Mouse (Mus musculus) thymus, postnatal 36 days (tissue): ENCODE measurements around the gene Tmem274.
"Not testable (repeated sequence)": the region's sequence is repeated elsewhere in the genome, so short reads cannot be mapped to it uniquely, and the experiment has no call there.

Experiments used
- DNase-seq, 2 experiments: peaks; one replicate each; pipeline ENCODE4 v3.0.0; 2022; ENCODE audit warnings: mixed read lengths in 2 of 2

Tmem274 gene

DNA sequence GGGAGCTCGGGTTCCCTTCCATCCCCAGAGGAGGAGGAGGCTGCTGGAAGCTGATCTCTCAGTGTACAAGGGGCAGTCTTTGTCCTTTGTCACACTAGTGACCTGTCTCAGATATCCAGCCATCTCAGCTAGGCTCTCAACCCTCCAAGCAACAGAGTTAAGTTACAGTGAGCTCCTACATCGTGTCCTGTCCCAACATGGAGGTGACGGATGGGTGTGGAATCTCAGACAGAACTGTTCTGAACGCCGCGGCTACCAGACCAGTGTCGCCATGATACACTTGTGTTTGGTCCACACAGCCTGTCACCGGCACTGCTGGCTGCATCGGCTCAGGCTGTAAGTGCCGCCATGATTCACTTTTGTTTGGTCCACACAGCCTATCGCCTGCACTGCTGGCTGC lies at the start of gene Tmem274:
Gene Tmem274, plus strand, starts transcription at position 301 of the 400 bp plus-strand sequence.
- DNase-seq, result no peak

DNA sequence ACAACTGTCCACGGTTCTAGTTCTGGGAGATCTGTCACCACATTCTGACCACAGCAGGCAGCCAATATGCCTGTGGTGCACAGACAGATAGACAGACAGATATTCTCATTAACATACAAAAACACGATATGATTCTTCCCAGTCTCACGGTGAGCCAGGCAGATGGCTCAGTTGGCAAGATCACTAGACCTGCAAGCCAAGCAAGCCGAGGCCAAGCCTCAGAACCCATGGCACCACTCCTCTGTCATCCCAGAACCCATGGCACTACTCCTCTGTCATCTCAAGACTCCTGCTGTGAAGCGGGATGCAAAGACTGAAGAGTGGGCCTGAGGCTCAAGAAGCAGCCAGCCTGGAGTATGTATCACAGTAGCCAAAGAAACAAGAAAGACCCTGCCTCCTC lies 47.6 kb upstream of the Tmem274 start:
- DNase-seq, result no peak

DNA sequence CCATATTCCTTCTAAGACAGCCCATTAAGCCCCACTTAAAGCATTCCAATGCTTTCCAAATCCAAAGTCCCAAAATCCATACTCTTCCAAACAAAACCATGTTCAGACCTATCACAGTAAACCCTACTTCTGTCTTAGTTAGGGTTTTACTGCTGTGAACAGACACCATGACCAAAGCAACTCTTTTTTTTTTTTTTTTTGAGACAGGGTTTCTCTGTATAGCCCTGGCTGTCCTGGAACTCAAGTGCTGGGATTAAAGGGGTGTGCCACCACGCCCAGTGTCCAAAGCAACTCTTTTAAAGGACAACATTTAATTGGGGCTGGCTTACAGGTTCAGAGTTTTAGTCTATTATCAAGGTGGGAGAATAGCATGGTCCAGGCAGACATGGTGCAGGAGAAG lies 45.3 kb upstream of the Tmem274 start:
- DNase-seq, result not testable (repeated sequence)

DNA sequence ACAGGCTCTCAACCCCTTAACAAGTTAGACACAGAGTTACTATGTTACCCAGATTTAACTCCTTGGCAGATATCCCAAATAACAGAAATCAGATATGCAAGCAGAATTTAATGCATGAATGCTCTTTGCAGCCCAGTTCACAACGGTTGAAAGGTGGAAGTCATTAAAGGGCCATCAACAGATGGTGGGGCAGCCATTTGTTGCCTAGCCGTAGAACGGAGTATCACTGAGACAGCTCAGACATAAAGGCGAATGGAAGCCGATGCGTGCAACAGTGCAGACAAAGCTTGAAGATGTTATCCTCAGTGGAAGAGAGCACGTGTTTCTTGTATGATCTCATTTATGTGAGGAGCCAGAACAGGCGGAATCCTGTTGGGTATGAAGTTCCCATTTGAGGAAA lies 36.6 kb upstream of the Tmem274 start:
- no peak for DNase-seq

DNA sequence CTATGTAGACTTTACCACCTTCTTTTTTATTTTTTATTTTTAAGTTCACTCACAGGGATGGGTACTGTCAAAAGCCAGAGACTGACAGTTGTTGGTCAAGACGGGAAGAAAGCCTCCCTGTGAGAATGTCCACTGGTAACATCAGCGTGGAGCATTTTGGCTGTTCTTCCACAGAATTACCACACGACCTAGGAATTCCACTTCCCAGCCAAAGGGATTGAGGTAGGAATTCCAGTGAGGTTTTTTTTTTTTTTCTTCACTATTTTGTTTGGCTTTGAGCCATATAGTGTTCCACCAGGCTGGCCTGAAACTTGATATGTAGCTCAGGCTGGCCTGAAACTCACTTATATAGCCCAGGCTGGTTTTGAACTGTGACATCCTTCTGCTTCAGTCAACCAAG lies 34.7 kb upstream of the Tmem274 start:
- no peak for DNase-seq

DNA sequence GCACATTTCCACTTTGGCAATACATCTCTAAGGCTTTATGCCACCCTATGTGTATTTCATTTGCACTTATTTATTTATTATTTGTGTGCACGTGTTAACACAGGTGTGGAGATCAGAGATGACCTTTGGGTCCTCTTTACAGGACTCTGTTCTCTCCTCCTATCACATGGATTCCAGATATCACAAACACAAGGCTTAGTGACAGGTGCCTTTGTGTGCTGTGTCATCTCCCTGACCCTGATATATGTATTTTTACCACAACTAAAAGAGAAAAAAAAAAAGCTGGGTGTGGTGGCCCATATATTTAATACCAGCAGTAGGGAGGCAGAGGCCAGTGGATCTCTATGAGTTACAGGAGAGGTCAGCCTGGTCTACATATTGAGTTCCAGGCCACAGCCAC lies 32.7 kb upstream of the Tmem274 start:
- DNase-seq, result no peak

DNA sequence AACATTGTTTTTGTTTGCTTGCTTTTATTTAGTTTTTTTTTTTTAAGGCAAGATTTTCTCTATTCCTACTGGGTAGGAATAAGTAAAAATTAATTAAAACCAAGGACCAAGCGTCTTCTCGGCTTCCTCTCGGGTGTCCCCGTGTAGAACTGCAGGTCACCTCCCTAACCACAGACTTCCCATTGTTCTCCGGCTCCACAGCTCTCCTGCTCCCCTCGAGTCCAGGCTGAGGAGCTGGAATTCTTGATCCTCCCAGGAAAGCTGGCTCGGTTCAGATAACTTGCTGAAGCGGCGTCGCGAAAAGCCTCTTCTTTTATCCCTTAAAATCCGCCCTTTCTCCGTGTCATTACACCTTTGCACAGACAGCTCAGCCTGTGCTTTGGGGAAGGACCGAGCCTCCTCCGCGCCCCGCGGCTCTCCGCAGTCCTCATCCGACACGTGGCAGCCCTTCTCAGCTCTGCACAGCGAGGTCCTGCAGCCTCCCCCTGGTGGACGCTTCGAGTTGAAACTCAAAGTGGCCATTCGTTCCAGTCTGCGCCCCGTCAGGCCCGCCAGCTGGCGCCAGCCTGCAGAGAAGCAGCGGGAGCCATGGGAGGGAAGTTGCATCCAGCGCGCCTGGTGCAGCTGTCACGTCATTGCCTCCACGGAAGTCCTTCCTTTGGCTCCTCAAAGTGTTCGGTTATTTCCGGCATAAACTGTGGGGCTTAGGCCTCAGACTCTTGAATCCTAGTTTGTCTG lies 32.0 kb upstream of the Tmem274 start:
- peak; percentile 82 to 89 for DNase-seq

DNA sequence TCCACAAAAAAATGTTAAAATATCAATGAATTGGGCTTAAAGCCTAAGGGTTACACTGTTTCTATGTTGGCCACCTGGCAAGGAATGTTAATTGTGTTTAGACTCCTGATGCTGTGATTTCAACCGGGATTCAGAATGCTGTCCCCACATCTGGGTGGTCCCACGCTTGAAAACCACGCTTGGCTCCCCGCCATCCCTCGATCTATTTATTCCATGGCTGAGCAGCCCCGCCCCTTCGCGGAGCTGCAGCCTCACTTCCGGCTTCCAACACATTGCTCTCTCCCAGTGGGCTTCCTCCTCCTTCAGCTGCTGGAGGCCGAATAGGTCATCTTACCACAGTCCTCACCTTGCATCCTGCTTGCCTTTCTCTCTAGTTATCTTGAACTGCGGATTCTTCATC lies 31.3 kb upstream of the Tmem274 start:
- DNase-seq, result peak; percentile 39 to 57

DNA sequence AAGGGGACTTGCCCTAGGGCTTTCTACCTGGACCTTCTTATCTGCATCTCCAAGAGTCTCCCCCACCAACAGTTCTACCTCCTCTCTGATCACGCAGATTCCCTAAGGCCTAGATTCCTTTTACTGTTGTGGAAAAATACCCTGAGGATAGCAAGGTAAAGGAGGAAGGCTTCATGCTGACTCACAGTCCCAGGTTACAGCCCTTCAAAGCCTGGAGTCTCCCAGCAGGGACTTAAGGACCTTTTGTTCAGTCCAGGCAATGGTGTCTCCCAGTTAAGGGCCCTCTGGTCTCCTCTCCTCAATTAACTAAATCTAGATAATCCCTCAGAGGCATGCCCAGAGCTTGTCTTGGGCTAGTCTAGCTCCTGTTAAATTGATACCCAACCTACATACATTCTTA lies 30.9 kb upstream of the Tmem274 start:
- no peak for DNase-seq

DNA sequence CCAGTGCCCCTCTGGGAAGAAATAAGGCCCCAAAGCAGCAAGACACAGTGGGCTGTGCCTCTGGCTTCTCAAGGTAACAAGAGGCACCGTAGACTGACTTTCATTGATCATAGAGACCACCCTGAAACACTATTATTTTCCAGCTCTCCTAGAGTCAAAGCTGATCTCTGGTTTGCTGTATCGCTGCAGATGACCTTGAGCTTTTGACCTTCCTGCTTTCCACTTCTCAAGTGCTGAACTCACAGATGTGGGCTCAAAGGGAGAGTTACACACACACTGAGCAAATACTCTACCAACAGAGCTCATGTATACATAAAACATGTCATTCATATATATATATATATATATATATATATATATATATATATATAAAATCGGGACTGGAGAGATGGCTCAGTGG lies 26.5 kb upstream of the Tmem274 start:
- DNase-seq, result no peak

DNA sequence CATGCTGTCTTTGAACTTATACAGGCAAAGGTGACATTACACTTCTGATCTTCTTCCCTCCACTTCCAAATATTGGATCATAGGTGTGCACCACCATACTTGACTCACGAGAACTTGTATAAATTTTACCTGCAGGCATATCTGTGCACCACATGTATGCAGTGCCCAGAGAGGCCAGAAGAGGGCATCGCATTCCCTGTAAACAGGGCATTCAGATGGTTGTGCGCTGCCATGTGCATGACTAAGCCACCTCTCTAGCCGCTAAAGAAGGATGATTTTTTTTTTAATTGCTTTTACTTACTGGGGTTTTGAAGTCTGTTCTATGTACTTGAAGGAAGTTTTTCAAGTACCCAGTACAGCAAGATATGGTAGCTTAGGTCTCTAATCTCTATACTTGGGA lies 23.5 kb upstream of the Tmem274 start:
- peak; percentile 80 for DNase-seq

DNA sequence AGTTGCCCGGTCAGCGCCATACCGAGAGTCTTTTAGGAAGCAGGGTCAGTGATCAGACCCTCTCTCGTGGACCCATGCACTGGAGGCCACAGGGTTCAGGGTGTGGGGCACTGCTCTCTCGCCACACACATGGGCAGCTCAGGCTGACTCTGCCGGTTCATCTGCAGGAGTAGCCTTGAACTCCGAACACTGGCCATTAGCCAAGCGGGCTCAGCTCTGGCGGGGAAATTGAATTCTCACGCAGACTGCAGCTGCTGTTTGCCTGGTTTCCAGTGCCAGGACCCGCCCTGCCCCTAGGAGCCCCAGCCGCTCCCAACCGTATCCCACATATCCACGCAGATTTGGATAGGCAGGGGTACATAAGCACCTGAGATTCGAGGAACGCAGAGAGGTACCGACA lies 22.9 kb upstream of the Tmem274 start:
- no peak for DNase-seq

DNA sequence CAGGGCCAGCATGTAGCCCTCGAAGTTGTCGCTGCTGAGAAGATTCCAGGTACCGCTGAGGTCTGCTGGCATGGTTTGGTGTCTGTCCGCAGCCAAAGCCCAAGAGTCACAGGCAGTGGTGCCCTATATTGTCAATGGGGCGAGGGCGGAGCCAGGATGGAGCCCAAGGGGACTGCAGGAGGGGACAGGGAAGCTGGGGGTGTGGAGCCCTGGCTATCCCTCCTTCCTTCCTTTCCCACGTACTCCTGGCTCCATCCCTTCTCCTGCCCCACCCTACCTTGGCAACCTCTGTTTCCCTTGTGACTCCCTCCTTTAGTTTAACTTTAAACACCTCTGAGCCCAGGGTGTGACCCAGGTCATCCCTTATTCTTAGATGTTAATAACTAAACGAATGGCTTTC lies 22.3 kb upstream of the Tmem274 start, which contains the start of gene Rbp7:
Gene Rbp7, minus strand, starts transcription at position 100 of the 400 bp plus-strand sequence.
- DNase-seq, result no peak

DNA sequence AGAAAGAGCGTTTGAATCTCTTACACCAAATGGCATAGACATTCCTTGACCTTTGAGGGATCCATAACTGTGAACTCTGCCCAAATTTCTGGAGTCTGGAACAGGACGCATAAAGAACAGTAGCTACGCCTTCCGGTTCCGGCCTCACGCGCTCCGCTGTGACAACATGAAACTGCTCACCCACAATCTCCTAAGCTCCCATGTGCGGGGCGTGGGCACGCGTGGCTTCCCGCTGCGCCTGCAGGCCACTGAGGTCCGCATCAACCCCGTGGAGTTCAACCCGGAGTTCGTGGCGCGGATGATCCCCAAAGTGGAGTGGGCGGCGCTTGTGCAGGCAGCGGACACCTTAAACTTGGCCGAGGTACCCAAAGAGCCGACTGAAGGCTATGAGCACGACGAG lies 20.0 kb upstream of the Tmem274 start:
- not testable (repeated sequence) for DNase-seq

DNA sequence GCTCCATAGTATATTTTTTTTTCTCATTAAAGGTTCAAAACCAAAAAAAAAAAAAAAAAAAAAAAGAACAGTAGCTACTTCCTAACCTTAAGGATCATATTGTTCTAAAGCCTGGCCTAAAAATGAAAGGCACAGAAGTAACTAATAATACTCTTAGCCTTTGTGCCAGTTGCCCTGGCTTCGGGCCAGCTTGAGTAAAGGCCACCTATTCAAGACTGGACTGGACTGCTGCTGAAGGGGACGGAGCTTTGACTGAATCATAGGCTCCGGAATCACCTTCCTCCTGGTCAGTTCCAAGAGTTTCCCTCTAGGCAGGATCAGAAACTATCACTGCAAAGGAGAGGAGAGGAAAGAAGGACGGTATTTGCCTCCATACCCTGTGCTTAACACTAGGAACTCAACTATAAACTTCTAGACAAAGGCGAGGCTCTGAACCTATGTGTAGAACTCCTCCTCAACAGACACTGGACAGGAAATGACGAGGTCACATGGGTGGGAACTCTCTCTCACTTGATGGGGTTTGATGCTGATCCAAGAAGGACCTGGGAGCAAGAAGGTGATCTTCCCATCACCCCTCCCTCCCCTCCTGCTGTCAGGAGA lies 19.2 kb upstream of the Tmem274 start:
- no peak for DNase-seq

DNA sequence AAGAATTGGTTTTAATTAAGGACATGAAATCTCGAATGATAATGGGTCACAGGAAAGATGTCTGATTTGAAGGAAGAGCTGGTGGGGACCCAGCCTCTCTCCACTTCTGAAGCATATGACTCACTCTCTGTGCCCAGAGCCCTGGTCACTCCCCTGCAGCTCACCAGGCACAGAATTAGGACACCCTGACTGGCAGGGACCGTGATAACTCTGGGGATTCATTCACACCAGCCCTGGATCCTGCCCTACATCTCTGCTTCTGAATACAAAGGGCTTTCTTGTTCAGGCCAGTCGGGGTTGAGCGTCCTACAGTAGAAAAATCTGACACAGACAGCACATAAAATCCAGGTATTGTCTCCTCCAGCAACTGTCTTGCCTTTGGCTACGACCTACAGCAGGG lies 18.7 kb upstream of the Tmem274 start:
- no peak for DNase-seq

DNA sequence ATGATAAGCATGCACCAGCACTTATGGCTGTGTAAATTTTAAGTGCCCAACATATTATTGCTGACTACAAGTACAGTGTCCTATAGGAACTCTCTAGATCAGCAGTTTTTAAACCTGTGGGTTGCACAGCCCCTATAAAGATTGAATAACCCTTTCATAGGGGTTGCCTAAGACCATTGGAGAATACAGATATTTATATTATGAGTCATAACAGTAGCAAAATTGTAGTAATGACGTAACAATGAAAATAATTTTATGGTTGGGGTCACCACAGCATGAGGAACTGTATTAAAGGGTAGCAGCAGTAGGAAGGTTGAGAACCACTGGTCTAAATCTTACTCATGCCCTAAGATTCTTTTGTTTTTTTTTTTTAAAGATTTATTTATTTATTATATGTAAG lies 17.8 kb upstream of the Tmem274 start:
- no peak for DNase-seq

DNA sequence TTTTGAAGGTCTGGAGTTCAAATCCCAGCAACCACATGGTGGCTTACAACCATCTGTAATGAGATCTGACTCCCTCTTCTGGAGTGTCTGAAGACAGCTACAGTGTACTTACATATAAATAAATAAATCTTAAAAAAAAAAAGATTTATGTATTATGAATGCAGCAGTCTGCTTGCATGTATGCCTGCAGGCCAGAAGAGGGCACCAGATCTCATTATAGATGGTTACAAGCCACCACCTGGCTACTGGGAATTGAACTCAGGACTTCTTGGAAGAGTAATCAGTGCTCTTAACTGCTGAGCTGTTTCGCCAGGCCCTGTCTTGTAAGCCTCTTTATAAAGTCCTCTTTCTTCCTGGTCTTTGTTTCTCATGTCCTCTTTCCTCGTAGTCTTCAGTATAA lies 16.7 kb upstream of the Tmem274 start:
- DNase-seq, result not testable (repeated sequence)

DNA sequence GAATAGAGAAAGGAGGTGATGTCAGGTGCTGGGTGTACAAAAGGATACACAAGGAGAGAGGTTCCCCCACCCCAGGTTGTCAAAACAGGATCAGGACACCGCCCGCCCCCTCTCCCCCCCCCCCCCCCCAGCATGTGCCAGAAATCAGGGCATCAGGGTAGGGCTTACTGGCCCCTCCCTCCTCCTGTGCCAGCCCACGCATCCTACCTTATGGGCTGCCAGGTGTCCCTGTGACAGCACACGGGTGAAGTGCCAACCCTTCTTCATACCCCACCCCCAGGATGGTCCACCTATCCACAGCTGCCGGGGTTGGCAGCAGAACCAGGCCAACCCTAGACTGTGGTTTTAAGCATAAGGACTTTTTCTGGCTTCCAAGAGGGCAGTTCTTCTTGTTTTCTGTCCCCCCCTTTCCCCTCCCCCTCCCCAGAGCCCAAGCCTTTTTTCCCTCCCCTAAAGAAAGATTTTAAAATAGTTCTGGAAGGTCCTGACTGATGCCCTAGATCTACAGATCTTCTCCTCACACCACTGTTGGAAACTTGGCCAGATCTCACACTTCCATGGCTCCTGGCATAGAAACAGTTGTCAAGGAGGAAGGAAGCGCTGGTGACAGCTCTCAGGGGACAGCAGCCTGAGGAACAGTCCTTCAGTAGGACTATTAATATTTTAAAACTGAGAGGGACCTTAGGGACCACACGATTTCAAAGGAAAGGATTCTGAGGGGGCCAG lies 15.4 kb upstream of the Tmem274 start:
- peak in 1 of 2 experiments; percentile 59 for DNase-seq

DNA sequence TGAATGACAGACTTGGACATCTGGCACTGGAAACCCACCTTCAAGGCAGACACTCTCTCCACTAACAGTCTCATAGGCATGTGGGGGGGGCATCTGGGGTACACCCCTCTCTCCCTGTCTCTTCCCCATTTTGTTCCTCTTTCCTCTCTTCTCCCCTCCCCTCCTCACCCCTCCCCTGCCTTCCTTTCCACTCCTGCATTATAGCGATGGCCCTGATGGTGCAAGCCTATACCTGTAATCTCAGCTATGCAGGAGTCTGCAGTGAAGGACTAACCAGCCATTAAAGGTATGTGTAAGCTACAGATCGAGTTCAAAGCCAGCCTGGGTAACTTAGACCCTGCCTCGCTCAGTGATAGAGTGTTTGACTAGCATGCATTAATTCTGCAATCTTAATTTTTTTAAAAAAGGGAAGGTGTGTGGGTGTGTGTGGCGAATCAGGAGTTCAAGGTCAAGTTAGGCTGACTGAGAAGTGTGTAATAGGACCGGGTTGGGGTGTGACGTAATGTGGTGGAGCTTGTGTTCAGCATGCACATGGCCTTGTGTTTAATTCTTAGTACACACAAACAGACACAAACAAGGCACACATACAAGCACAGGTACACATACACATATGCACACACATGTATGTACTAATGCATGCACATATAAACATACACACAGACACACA lies 14.7 kb upstream of the Tmem274 start:
- no peak for DNase-seq

DNA sequence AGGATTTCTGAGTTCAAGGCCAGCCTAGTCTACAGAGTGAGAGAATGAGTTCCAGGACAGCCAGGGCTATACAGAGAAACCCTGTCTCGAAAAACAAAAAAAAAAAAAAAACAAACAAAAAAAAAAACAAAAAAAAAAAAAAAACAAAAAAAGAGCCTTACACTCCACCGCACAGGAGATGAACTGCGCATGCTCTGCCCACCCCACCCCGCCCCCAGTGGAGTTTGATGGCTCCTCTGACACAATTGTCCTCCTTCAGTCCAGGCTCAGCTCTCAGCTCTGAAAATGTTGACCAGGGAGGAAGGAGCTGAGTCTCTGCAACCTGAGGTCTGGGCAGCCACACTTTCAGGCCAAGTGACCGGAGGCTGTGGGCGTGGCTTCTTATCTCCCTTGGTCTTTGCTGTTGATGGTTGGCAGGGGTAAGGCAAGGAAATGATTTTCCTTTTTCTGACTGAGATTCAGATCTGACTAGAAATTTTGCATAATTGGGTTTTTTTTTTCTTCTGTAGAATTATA lies 13.7 kb upstream of the Tmem274 start:
- no peak for DNase-seq

DNA sequence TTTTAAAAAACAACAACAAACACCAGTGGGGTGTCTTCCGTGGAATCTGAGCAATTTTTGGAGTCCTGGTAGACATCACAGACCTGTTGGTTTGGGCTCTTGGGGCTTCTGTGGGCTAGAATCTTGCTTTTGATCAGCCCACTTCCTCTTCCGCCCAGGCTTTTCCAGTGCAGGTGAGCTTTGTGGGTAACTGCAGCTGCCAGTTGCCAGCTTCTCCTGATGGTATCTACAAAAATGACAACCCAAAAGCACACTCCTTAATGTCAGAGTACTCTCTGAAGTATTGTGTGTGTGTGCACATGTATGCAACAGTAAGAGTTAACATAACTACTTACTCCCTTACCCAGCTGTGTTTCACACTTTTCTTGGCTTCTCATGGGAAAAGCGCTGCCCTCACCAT lies 7.6 kb upstream of the Tmem274 start:
- peak; percentile 84 to 89 for DNase-seq

DNA sequence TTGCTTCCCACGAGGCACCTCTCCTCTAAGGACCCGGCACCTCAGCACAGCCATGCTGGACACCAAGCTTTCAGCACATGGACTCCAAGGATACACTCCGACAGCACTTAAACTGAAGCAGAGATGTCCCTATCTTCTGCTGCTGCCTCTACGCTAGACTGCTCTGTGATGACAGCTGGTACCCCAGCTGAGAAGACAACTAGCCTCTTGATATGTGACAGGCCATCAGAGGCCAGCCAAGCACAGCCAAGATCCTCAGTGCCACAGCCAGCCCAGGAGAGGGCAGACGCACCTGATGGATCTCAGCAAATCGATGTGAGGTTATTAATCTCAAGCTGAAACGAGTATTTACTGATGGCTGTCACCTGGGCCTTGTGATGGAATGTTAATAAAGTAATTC lies 2.1 kb upstream of the Tmem274 start:
- DNase-seq, result no peak
